Mouse (Mus musculus) G1E-ER4 (cell line): ENCODE results near the gene Pcsk7. TPM values are rescaled to one million over a fixed set of nuclear protein-coding genes. Genes with fewer than 3 reads are reported as not detected.

Experiments used
- GATA1 ChIP-seq: IDR thresholded peaks from one replicate; pipeline ENCODE4 v1.8.0; 2012; ENCODE audit warnings: low read length, inconsistent platforms
- polyA plus RNA-seq: library from polyadenylated mRNA; stranded (reverse); fragments of >175 nt; gene quantifications from 2 replicates; pipeline ENCODE4 v1.2.3, GENCODE M21; 2012

Pcsk7 gene
- polyA plus RNA-seq, 1 experiment, result 5.1 TPM

- TF ChIP-seq GATA1, result no peak
Observed at GRCm38 (mm10) chr9:45932571-45933415, 26.5 kb downstream of the Pcsk7 start.

GRCm38 (mm10) chr9:45935628-45936210 lies 29.4 kb downstream of the Pcsk7 start, which contains the start of gene Tagln:
Tagln (minus strand) TSS chr9:45936058.
- TF ChIP-seq GATA1, result no peak

- no peak for TF ChIP-seq GATA1
Observed at GRCm38 (mm10) chr9:45936883-45937282, 30.6 kb downstream of the Pcsk7 start.

GRCm38 (mm10) chr9:45938088-45938487 lies 31.8 kb downstream of the Pcsk7 start:
- no peak for TF ChIP-seq GATA1

- no peak for TF ChIP-seq GATA1
Observed at GRCm38 (mm10) chr9:45938952-45939637, 32.8 kb downstream of the Pcsk7 start.

GRCm38 (mm10) chr9:45939794-45940193 lies 33.5 kb downstream of the Pcsk7 start:
- no peak for TF ChIP-seq GATA1

- no peak for TF ChIP-seq GATA1
Observed at GRCm38 (mm10) chr9:45941329-45941888, 35.1 kb downstream of the Pcsk7 start.

- no peak for TF ChIP-seq GATA1
Observed at GRCm38 (mm10) chr9:45942464-45942863, 36.2 kb downstream of the Pcsk7 start.

GRCm38 (mm10) chr9:45942916-45943315 lies 36.6 kb downstream of the Pcsk7 start:
- no peak for TF ChIP-seq GATA1

- TF ChIP-seq GATA1, result no peak
Observed at GRCm38 (mm10) chr9:45943628-45944505, 37.6 kb downstream of the Pcsk7 start.

GRCm38 (mm10) chr9:45944506-45945400 lies 38.5 kb downstream of the Pcsk7 start:
- TF ChIP-seq GATA1, result no peak

GRCm38 (mm10) chr9:45945721-45946120 lies 39.4 kb downstream of the Pcsk7 start:
- TF ChIP-seq GATA1, result no peak

GRCm38 (mm10) chr9:45946182-45946871 lies 40.0 kb downstream of the Pcsk7 start:
- no peak for TF ChIP-seq GATA1

GRCm38 (mm10) chr9:45946872-45947183 lies 40.5 kb downstream of the Pcsk7 start:
- no peak for TF ChIP-seq GATA1
